Mouse (Mus musculus) lung, postnatal 36 days (tissue): ENCODE results near the gene Rbfox1.

Source experiments
- DNase-seq: peaks from one replicate; pipeline ENCODE4 v3.0.0; 2022; ENCODE audit warnings: mixed read lengths

Rbfox1 gene

GRCm38 (mm10) chr16:6842066-6842785 is 957.1 kb downstream of the Rbfox1 start:
- DNase-seq, result no peak

DNA sequence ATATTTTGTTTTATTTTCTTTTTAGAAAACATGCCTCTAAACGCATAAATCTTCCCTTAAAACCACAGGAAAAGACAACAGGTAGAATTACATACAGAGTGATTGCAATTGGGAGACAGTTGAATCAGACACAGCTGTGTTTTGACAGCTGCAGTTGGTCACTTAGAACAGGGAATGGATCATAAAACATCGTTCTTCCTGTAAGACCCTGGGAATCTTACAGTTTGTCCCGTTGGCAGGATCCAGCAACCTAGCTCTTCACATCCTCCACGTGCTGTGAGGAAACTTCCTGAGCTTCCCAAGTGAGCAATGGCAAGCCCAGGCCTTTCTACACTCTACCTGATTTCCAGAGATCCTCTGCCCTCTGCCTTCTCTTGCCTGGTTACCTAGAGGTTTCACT is 959.5 kb downstream of the Rbfox1 start:
- no peak for DNase-seq

- DNase-seq, result no peak
Measured at GRCm38 (mm10) chr16:6851393-6851792, 966.2 kb downstream of the Rbfox1 start.

DNA sequence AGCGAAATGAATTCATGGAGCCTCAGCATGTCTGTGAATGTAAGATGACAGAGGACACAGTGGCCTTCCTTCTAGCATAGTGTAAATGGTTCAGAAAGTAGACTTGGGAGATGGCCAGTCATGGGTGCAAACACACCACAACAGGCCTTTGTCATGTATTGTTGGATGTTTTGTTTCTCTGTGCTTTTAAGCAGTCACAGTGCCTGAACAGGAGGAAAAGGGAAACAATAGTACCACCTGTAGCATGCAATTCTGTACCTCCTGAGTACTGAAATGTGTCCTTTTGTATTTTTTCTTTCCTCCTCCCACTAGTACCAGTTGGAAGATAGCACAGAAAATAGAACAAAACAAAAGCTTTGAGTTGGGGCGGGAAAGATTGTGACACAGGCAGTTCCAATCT is 968.6 kb downstream of the Rbfox1 start:
- DNase-seq, result no peak

GRCm38 (mm10) chr16:6861656-6862055 is 976.5 kb downstream of the Rbfox1 start:
- no peak for DNase-seq

GRCm38 (mm10) chr16:6882683-6883430 is 997.7 kb downstream of the Rbfox1 start:
- no peak for DNase-seq

GRCm38 (mm10) chr16:6883798-6884197 is 998.6 kb downstream of the Rbfox1 start:
- DNase-seq, result no peak

DNA sequence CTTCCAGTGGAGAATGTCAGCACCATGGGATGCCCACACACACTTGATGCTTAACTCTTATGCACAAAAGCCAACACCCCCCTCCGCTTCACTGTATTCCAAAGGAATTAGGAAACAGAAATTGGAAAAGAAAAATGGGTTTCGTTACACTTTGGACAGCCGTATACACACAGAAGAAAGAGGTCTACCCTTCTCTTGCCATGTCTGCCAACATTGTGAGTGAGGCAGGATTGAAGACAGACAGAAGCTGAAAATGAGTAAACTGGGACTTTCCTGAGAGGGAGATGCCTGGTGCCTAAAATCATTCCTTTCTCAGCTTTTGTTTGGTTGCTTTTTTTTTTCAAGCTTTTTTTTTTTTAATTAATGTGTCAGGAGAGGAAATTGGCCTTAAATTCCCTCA is 1000.5 kb downstream of the Rbfox1 start:
- peak; percentile 19 for DNase-seq

DNA sequence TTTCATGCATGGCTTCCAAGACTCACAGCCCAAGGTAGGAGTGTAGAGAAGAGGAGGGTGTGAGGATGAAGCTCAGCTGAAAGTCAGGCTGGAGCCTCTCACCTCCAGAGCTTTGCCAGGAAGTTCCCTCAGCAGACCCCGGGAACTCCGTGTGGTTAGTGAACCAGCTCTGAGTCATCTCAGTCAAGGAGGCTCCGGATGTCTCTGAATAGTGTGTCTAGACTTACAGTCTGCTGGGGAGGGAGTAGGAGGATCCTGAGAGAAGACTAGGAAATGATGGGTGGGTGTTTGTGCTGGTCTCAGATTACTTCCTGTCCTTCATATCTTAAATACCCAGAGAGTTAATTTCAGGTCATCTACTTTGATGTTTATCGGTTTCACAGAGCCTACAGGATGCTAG is 1004.1 kb downstream of the Rbfox1 start:
- DNase-seq, result peak; percentile 47

GRCm38 (mm10) chr16:6897734-6898133 is 1012.6 kb downstream of the Rbfox1 start:
- DNase-seq, result no peak

- DNase-seq, result no peak
Measured at GRCm38 (mm10) chr16:6900006-6900405, 1014.9 kb downstream of the Rbfox1 start.

DNA sequence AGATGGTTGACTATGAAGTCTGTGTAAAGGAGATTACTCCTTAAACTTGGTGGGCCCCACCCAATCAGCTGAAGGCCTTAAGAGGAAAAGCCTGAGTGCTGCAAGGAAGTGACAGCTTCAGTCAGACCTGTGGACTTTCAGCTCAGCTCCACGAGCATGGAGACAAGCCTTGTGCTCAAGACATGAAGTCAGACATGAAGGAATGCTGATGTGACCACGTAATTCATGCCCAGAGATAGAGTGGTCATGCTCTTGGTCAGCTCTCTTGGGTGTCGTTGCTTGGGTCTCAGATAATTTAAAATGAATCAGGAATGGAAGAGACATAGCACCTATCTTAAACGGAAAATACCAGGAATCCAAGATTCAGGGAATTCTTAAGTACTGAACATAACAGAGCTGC is 1019.8 kb downstream of the Rbfox1 start:
- DNase-seq, result no peak

GRCm38 (mm10) chr16:6906001-6906400 is 1020.8 kb downstream of the Rbfox1 start:
- no peak for DNase-seq

DNA sequence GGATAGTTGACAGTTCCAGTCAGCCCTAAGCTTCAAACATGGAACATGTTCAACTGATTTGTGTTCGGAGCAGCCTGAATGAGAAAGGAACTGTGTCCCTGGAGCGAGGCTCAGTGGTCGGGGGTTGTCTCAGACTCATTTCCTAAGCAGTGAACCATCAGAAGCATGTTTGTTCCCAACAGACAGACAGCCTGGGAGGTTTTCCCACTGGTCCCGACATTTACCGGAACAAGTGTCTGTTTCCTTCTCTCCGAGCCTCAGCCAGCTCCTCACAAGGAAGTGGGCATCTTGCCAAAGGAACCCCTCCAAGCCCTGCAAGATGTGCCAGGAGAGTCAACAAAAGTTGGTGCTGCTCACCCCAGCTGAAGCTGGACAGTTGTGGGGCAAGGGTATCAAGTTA is 1022.4 kb downstream of the Rbfox1 start:
- peak; percentile 9 for DNase-seq

- DNase-seq, result no peak
Measured at GRCm38 (mm10) chr16:6914531-6914930, 1029.4 kb downstream of the Rbfox1 start.

GRCm38 (mm10) chr16:6918641-6919040 is 1033.5 kb downstream of the Rbfox1 start:
- DNase-seq, result peak; percentile 6

DNA sequence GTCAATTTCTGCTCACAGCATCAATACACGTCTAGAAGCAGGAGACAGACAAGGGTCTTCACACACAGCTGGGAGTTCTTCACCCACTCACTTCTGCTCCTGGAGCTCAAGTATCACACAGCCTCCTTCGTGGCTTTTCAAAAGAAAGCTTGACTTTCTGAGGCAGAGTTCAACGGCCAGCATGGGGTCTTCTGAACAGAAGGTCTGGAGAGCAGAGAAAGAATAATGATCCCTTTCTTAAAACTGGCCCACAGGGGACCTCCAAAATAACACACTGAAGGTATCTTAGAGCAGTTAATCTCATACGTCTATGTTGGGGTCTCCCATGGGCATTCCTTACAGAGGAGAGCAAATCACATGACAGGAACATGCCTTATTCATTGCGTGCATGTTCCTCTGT is 1034.5 kb downstream of the Rbfox1 start:
- DNase-seq, result no peak

DNA sequence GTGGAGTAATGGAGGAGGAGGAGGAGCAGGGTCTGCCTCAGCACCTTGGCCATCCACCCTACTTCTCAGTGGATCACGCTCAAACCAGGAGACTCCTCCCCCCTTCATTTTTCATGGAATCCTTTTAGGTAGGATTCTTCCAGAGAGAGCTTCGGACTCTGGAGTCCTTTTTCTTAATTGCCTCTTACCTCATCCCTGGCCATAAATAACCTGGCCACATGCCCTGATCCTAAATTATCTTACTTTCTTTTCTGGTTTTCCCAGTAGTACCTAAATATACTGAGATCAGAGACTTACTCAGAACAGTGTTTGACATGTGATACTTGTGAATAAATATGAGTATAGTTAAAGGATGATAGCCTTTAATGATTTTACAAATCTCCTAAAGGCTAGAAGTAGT is 1042.5 kb downstream of the Rbfox1 start:
- no peak for DNase-seq

- no peak for DNase-seq
Measured at GRCm38 (mm10) chr16:6930795-6931194, 1045.6 kb downstream of the Rbfox1 start.

DNA sequence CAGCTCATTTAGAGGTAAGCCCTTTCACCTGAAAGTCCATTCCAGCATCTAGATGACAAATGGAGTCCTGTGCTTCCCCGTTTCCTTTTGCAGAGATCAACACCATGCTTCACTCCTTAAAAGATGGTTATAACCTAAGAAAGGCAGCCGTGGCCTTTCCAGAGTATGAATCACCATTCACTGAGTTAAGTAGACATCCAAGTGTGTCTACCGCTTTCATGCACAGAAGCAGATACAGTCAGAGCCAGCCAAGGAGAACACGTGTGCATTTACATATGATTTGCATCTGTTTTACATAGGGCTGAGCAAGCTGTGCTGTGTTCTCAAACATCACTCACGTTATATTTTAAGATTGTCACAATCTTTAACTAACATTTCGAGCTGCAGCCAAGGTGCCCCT is 1061.0 kb downstream of the Rbfox1 start:
- no peak for DNase-seq

GRCm38 (mm10) chr16:6949666-6950065 is 1064.5 kb downstream of the Rbfox1 start:
- DNase-seq, result no peak

DNA sequence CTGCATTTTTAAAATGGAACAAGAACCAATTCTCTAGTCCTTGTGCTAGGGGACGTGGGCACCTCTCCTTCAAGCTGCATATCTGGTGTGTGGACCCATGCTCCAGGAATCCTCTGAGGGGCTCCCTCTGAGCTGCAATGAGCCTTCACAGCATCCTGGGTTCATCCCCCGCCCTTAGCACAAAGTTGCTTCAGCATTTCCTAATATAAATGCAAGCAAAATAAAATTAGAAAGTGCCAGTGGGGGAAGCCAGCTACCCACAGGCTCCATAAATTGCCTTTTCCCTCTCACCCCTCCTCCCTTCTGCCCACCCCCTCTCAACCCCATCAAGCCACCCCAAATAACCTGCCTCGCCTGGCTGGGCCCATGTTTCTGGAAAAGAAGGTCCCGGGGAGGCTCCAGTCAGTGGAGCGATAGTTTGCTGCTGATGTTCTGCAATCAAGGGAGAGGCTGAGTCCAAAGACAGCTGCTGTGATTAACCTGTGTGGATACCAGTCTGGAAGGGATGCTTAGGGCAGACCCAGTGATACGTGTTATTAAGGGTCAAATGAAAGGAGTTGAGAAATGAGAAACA is 1070.0 kb downstream of the Rbfox1 start:
- no peak for DNase-seq

DNA sequence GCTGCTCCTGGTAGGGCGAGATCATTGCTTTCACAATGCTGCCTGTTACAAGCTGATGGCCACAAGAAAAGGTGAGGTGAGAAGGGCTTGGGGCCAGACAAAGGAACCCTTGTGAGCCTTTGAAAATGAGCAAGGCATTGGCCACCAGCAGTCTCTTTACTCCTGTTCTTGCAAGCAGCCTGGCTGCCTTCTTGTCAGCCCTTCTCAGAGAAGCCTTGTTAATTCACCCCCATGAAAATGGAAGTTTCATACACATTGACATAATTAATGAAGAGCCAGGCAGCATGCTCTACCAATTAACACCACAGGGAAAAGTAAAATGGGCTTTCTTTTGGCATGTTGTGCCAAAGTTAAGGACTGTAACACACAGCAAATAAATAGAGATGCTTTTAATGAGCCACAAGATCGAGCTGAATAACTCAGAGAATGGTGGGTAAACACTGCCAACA is 1076.8 kb downstream of the Rbfox1 start:
- DNase-seq, result no peak

DNA sequence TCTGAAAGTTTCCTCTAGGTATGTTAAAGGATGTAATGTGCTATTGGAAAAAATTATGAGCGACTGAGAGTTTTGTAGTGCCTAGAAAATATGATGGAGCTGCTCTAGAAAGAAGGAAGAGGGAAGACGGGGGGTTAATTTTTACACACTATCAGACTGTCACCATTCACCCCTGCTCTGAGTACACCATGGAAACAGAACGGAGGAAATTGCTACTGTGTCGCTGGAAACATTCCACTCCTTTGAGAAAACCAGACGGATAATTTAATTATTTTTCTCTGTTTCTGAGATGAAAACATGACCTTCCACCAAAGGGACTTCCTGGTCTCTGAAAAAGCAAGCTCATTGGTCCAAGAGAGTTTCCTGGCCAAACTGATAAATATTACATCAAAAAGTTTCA is 1077.4 kb downstream of the Rbfox1 start:
- DNase-seq, result no peak
